Mouse (Mus musculus): ENCODE results near the gene Scd1. TPM values are rescaled to one million over a fixed set of nuclear protein-coding genes. Genes with fewer than 3 reads are reported as not detected.
A peak's percentile ranks its signal among the peaks of the same experiment; 100 is the strongest.

The Scd1 gene
- total RNA-seq, 4 experiments from 2014 or later = 370 to 1,578 (median 696) TPM

DNA sequence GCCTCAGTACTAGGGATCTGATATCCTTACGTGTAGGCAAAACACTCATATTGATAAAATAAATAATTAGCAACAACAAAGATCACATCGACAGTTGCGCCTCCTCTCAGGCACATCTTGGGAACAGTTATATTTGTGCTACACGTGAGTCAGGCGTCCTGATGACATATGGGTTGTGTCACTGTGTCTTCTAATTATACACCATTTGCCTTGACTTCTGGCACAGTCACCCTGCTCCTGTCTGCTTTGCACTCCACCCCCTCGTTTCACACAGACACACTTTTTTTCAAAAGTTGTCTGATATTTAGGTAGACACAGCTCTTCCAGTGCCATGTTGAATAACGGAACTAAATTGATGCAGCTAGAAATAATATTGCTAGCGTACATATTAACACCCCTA is 43.6 kb downstream of the Scd1 start:
- DNase-seq = peak; percentile 18

DNA sequence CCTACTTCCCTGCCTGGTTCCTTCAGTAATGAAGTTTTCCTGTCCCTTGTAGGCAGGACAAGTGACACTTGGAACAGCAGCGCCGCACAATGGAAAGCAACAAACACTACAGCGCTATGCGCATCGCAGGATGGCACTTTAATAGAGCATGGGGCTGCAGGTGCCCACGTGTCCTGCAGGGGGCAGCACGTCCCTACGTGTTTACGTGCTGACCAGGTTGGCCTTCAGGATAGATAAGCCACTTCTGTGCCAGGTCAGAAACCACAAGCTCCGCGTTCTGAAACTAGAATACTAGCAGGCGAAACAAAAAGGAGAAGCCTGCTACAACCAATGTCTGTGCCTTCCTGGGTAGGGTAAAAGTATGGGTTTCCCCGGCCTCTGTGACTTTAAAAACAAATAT is 44.1 kb downstream of the Scd1 start:
- DNase-seq = peak; percentile 79

DNA sequence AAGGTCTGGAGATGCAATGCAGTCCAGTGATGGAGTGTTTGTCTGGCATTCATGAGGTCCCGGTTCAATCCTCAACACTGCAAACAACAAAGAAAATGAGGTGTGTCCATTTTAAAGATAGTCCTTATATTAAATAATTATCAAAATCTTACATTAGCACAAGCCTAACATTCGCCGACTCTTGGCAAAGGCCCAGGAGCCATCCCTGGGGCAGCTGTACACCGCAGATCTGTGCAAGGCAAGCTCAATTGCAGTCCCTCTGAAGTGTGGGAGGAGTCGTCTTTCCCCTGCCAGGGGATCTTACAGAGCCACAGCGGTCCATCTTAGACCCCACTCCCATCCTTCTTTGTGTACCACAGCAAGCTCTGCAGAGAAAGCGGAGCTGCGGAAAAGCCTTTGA is 49.0 kb downstream of the Scd1 start:
- DNase-seq = no peak

DNA sequence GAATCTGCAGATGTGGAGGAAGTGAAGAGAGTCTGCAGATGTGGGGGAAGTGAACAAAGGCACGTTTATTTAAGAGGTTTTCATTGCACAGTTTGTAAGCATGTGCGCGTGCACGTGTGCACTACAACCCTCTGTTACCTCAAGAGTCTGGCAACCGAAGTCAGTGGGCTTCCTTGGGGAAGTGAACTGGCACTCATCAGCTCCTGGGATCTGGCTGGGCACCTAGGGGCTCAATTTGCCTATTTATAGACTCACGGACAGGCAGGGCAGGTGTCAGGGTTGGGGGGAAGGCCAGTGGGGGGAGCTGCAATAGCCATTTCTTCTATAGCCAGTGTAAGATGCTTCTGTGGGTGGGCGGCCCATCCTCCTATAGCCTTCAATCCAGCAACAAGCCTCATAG is 55.9 kb downstream of the Scd1 start:
- no peak for DNase-seq

DNA sequence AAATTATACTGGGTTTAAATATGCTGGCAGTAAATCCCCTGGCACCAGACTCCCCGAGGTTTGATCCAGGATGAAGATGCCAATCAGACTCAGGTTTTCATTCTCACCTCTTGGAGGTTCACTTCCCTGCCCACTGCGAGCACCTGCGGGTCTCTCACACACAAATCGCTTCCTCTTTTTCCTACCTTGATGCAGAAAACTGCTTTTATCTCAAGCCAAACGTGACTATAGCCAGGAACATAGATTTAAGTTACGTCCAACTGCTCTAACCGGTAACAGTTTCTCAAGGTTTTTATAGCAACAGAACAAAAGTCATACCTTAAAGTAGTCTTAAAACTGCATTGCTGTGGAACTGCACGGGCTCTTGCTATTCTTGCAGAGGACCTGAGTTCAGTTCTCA is 58.0 kb downstream of the Scd1 start:
- DNase-seq = no peak

Other genes starting within 250 kb of the Scd1 start
- not detected for gene Pkd2l1, start 215.4 kb downstream of the Scd1 start, total RNA-seq (2022)
- under 1 TPM in 3 of 4 experiments, not detected in 1; 0.06 to 0.31 (median 0.12) TPM for gene Scd3, start 204.6 kb downstream of the Scd1 start, total RNA-seq (2022)
- gene Scd2, start 114.2 kb downstream of the Scd1 start, total RNA-seq (2022) = 1,000 to 10,000 TPM in 3 of 4 experiments, 100 to 1,000 TPM in 1; 965 to 1,225 (median 1,109) TPM
- 1 to 10 TPM; 4.5 to 7.6 (median 6.6) TPM for gene Scd4, start 74.8 kb downstream of the Scd1 start, total RNA-seq (2022)
- gene Wnt8b, start 85.6 kb upstream of the Scd1 start, total RNA-seq (2022) = under 1 TPM; 0.17 to 0.43 (median 0.40) TPM
- gene Sec31b, start 138.0 kb upstream of the Scd1 start, total RNA-seq (2022) = 1 to 10 TPM; 4.1 to 6.2 (median 5.5) TPM
- gene Gm20538, start 145.0 kb upstream of the Scd1 start, total RNA-seq (2022) = not detected
- gene Ndufb8, start 147.6 kb upstream of the Scd1 start, total RNA-seq (2022) = 100 to 1,000 TPM; 284 to 446 (median 384) TPM
- gene Hif1an, start 155.0 kb upstream of the Scd1 start, total RNA-seq (2022) = 10 to 100 TPM; 26.0 to 30.2 (median 28.4) TPM